Mouse (Mus musculus): ENCODE data around the gene Fcgr4.

- no peak for TF ChIP-seq MAX (IDR thresholded peaks at IDR 0.05)
- no peak for TF ChIP-seq CTCF (IDR thresholded peaks at IDR 0.05; ENCODE audit: control insufficient read depth, insufficient read depth, insufficient read length)
- TF ChIP-seq MYOG (IDR thresholded peaks at IDR 0.05; ENCODE audit: control insufficient read depth, extremely low read depth, insufficient read length) = no peak
- no peak for TF ChIP-seq USF1 (IDR thresholded peaks at IDR 0.05; ENCODE audit: low read depth)
- no peak for TF ChIP-seq MYOD1 (IDR thresholded peaks at IDR 0.05; ENCODE audit: control insufficient read depth, insufficient read length, low read depth)
- TF ChIP-seq FOSL1 (IDR thresholded peaks at IDR 0.05; ENCODE audit: insufficient read depth, low read length, poor library complexity, severe bottlenecking) = no peak
Measured at GRCm38 (mm10) chr1:170972936-170973335, 45.8 kb upstream of the Fcgr4 start.

Measured in C2C12 (cell line).